Mouse (Mus musculus) C2C12 (cell line): ENCODE results near the gene Pbx1. TPM values are rescaled to one million over a fixed set of nuclear protein-coding genes. Genes with fewer than 3 reads are reported as not detected.

Experiments used
- H3K27me3 ChIP-seq: one replicate; pipeline ENCODE4 v1.6.1; 2011; ENCODE audit not compliant: control insufficient read depth, insufficient read depth, insufficient read length
- H3K36me3 ChIP-seq: one replicate; pipeline ENCODE4 v1.6.1; 2011; ENCODE audit not compliant: control insufficient read depth, insufficient read depth
- H3K4me3 ChIP-seq: one replicate; pipeline ENCODE4 v1.5.1; 2011; ENCODE audit warnings: mild to moderate bottlenecking, control low read depth; ENCODE audit not compliant: poor library complexity, insufficient read depth, severe bottlenecking
- H3K79me2 ChIP-seq: one replicate; pipeline ENCODE4 v1.6.1; 2011; ENCODE audit not compliant: control insufficient read depth, insufficient read depth
- H3K79me3 ChIP-seq: one replicate; pipeline ENCODE4 v1.6.1; 2011; ENCODE audit warnings: low read depth, control low read depth
- H3ac ChIP-seq: one replicate; pipeline ENCODE3; 2011; ENCODE audit warnings: low read depth; ENCODE audit not compliant: control insufficient read depth, insufficient read length
- CEBPB ChIP-seq: IDR thresholded peaks from one replicate; pipeline ENCODE4 v1.6.1; 2011; ENCODE audit warnings: low read depth, mild to moderate bottlenecking, control low read depth, moderate library complexity
- CTCF ChIP-seq: IDR thresholded peaks from one replicate; pipeline ENCODE4 v1.5.1; 2011; ENCODE audit not compliant: control insufficient read depth, insufficient read depth, insufficient read length
- FOSL1 ChIP-seq: IDR thresholded peaks from one replicate; pipeline ENCODE4 v1.8.0; 2011; ENCODE audit warnings: mild to moderate bottlenecking, low read length; ENCODE audit not compliant: poor library complexity, insufficient read depth, severe bottlenecking
- MAX ChIP-seq: IDR thresholded peaks from one replicate; pipeline ENCODE4 v1.6.1; 2011; ENCODE audit warnings: mild to moderate bottlenecking, control low read depth
- MYOD1 ChIP-seq: IDR thresholded peaks from one replicate; pipeline ENCODE4 v1.6.1; 2011; ENCODE audit warnings: low read depth; ENCODE audit not compliant: control insufficient read depth, insufficient read length
- MYOG ChIP-seq: IDR thresholded peaks from one replicate; pipeline ENCODE4 v1.6.1; 2011; ENCODE audit not compliant: control insufficient read depth, insufficient read length; ENCODE audit errors: extremely low read depth
- USF1 ChIP-seq: IDR thresholded peaks from one replicate; pipeline ENCODE4 v1.6.1; 2011; ENCODE audit warnings: low read depth, mild to moderate bottlenecking, control low read depth, moderate library complexity
- polyA plus RNA-seq: library from polyadenylated mRNA; unstranded; fragments of >200 nt; fragmentation: generic; extraction: Trizol; gene quantifications from one replicate; pipeline ENCODE4 v1.2.1, GENCODE M21; 2012; ENCODE audit warnings: missing spikeins

Gene Pbx1
- polyA plus RNA-seq, 1 experiment, result 29.4 TPM

GRCm38 (mm10) chr1:168354934-168355333, 77.1 kb downstream of the Pbx1 start:
- peaks cover 79% of the 10 kb centered on the region for H3K79me2 ChIP-seq
- TF ChIP-seq MYOD1 (no peak), CTCF (no peak), USF1 (no peak), MYOG (no peak), FOSL1 (no peak), MAX (no peak), CEBPB (no peak)
- H3K36me3 ChIP-seq, result peaks cover 11% of the 10 kb centered on the region

GRCm38 (mm10) chr1:168348036-168348784, 83.9 kb downstream of the Pbx1 start:
- TF ChIP-seq MYOG (no peak), CEBPB (no peak), MAX (no peak), FOSL1 (no peak), USF1 (no peak), CTCF (no peak), MYOD1 (no peak)
- H3K27me3 ChIP-seq, result no peaks in the 10 kb centered on the region
- peaks cover 25% of the 10 kb centered on the region for H3K79me3 ChIP-seq
- H3K36me3 ChIP-seq, result peaks cover 3% of the 10 kb centered on the region
- no peak overlapping the region for H3K4me3 ChIP-seq
- no peak overlapping the region for H3ac ChIP-seq
- H3K79me2 ChIP-seq, result peaks cover 65% of the 10 kb centered on the region

More at GRCm38 (mm10) chr1:168354934-168355333, 77.1 kb downstream of the Pbx1 start:
- H3K79me3 ChIP-seq, result peaks cover 24% of the 10 kb centered on the region
- H3ac ChIP-seq, result no peak overlapping the region
- H3K27me3 ChIP-seq, result no peaks in the 10 kb centered on the region
- no peak overlapping the region for H3K4me3 ChIP-seq

GRCm38 (mm10) chr1:168344918-168345317, 87.2 kb downstream of the Pbx1 start:
- Histone ChIP-seq H3K79me2 (peaks cover 76% of the 10 kb centered on the region), H3K27me3 (no peaks in the 10 kb centered on the region), H3K36me3 (peaks cover 5% of the 10 kb centered on the region), H3K79me3 (peaks cover 20% of the 10 kb centered on the region), H3ac (no peak overlapping the region), H3K4me3 (no peak overlapping the region)
- TF ChIP-seq MAX (no peak), CEBPB (no peak), MYOG (no peak), FOSL1 (no peak), MYOD1 (no peak), USF1 (no peak), CTCF (no peak)

GRCm38 (mm10) chr1:168344262-168344661, 87.8 kb downstream of the Pbx1 start:
- Histone ChIP-seq H3K79me2 (peaks cover 80% of the 10 kb centered on the region), H3K4me3 (no peak overlapping the region), H3K27me3 (no peaks in the 10 kb centered on the region), H3K36me3 (peaks cover 5% of the 10 kb centered on the region), H3K79me3 (peaks cover 21% of the 10 kb centered on the region), H3ac (no peak overlapping the region)
- TF ChIP-seq FOSL1 (no peak), MAX (no peak), MYOD1 (no peak), USF1 (no peak), MYOG (no peak), CEBPB (no peak), CTCF (no peak)

- H3K79me3 ChIP-seq, result peaks cover 23% of the 10 kb centered on the region
- no peak for TF ChIP-seq CEBPB
- TF ChIP-seq FOSL1, result no peak
- TF ChIP-seq USF1, result no peak
- no peak for TF ChIP-seq MYOG
- no peak for TF ChIP-seq MYOD1
- TF ChIP-seq CTCF, result no peak
- no peak for TF ChIP-seq MAX
- no peak overlapping the region for H3K4me3 ChIP-seq
- peaks cover 14% of the 10 kb centered on the region for H3K36me3 ChIP-seq
- H3K79me2 ChIP-seq, result peaks cover 89% of the 10 kb centered on the region
- H3K27me3 ChIP-seq, result no peaks in the 10 kb centered on the region
- no peak overlapping the region for H3ac ChIP-seq
These were observed 89.8 kb downstream of the Pbx1 start for GRCm38 (mm10) chr1:168342269-168342668.
